Mouse (Mus musculus): ENCODE results near the gene Saa4. TPM values are rescaled to one million over a fixed set of nuclear protein-coding genes. Genes with fewer than 3 reads are reported as not detected.
"Not testable (repeated sequence)": the region's sequence is repeated elsewhere in the genome, so short reads cannot be mapped to it uniquely, and the experiment has no call there.

The Saa4 gene
- total RNA-seq, 1 experiment = not detected

DNA sequence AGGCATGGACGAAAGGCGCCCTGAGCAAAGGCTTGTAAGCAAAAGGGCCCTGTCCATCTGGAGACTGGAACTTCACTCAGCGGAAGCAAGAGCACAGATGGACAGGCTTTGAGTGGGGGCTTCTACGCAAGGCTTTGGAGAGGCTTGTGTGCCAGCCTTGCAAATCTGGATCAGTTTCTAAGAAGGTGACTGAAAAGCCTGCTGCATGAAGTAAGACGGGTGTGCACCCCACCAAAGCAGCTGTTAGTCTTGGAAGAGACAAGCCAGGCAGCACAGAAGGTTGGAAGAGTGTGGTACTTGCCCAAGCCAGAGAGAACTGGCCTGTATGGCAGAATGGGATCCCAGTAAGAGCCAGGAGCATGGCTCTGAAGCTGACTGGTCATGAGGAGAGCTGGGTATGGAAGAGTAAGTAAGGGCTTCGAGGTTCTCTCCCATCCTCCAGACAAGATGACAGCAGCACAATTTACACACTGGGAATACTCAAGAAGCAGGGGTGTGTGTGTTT lies 31.8 kb downstream of the Saa4 start:
- in situ Hi-C loops (cut with MboI; ENCODE audit: low sequenced_read_pairs in 2 of 2, unreplicated experiment in 2 of 2) = no loop called here
- Histone ChIP-seq H3K36me3 (ENCODE audit: control insufficient read depth, insufficient read depth, low read length, poor library complexity, severe bottlenecking) (peaks cover 44% of the 10 kb centered on the region), H3K27ac (ENCODE audit: insufficient read depth, low read depth, low read length, poor library complexity, severe bottlenecking) (no peak overlapping the region), H3K9ac (ENCODE audit: insufficient read depth, low read depth, low read length, poor library complexity, severe bottlenecking) (no peak overlapping the region), H3K4me1 (ENCODE audit: control insufficient read depth in 2 of 2, insufficient read depth in 2 of 2, low read length in 2 of 2, poor library complexity in 1 of 2) (peaks cover 0 to 4% of the 10 kb centered on the region in 2 experiments; a peak in 1 of 4 replicates), H3K4me3 (ENCODE audit: insufficient read depth in 1 of 2, low read depth in 1 of 2, low read length in 2 of 2, poor library complexity in 1 of 2, severe bottlenecking in 1 of 2) (no peak overlapping the region), H3K9me3 (ENCODE audit: control insufficient read depth, insufficient read depth, low read depth, low read length) (no peaks in the 10 kb centered on the region)
- TF ChIP-seq HCFC1 (IDR thresholded peaks at IDR 0.05; ENCODE audit: borderline replicate concordance, insufficient read depth, low read length) (no peak), ZC3H11A (IDR thresholded peaks at IDR 0.05; ENCODE audit: borderline replicate concordance, low read depth, low read length) (no peak), ZNF384 (IDR thresholded peaks at IDR 0.05; ENCODE audit: low read depth, low read length) (no peak), CHD2 (IDR thresholded peaks at IDR 0.05; ENCODE audit: low read depth, low read length) (no peak), MAFK (IDR thresholded peaks at IDR 0.05; ENCODE audit: insufficient read depth, low read depth, low read length) (no peak)
- no peak for DNase-seq (ENCODE audit: low read depth, low spot score)

- Histone ChIP-seq H3K27ac (ENCODE audit: insufficient read depth, low read depth, low read length, poor library complexity, severe bottlenecking) (no peak overlapping the region), H3K36me3 (ENCODE audit: control insufficient read depth, insufficient read depth, low read length, poor library complexity, severe bottlenecking) (peaks cover 30% of the 10 kb centered on the region), H3K4me3 (ENCODE audit: insufficient read depth in 1 of 2, low read depth in 1 of 2, low read length in 2 of 2, poor library complexity in 1 of 2, severe bottlenecking in 1 of 2) (no peak overlapping the region), H3K9ac (ENCODE audit: insufficient read depth, low read depth, low read length, poor library complexity, severe bottlenecking) (no peak overlapping the region), H3K4me1 (ENCODE audit: control insufficient read depth in 2 of 2, insufficient read depth in 2 of 2, low read length in 2 of 2, poor library complexity in 1 of 2) (peaks cover 0 to 4% of the 10 kb centered on the region in 2 experiments; a peak in 1 of 4 replicates), H3K9me3 (ENCODE audit: control insufficient read depth, insufficient read depth, low read depth, low read length) (no peaks in the 10 kb centered on the region)
- in situ Hi-C loops (cut with MboI; ENCODE audit: low sequenced_read_pairs in 2 of 2, unreplicated experiment in 2 of 2) = no loop called here
- TF ChIP-seq HCFC1 (IDR thresholded peaks at IDR 0.05; ENCODE audit: borderline replicate concordance, insufficient read depth, low read length) (no peak), ZC3H11A (IDR thresholded peaks at IDR 0.05; ENCODE audit: borderline replicate concordance, low read depth, low read length) (no peak), CHD2 (IDR thresholded peaks at IDR 0.05; ENCODE audit: low read depth, low read length) (no peak), MAFK (IDR thresholded peaks at IDR 0.05; ENCODE audit: insufficient read depth, low read depth, low read length) (no peak), ZNF384 (IDR thresholded peaks at IDR 0.05; ENCODE audit: low read depth, low read length) (no peak)
- no peak for DNase-seq (ENCODE audit: low read depth, low spot score)
Measured at GRCm38 (mm10) chr7:46696754-46697153, 35.6 kb downstream of the Saa4 start.

GRCm38 (mm10) chr7:46686827-46687226 lies 45.6 kb downstream of the Saa4 start:
- Histone ChIP-seq H3K36me3 (ENCODE audit: control insufficient read depth, insufficient read depth, low read length, poor library complexity, severe bottlenecking) (peaks cover 5% of the 10 kb centered on the region), H3K4me1 (ENCODE audit: control insufficient read depth in 2 of 2, insufficient read depth in 2 of 2, low read length in 2 of 2, poor library complexity in 1 of 2) (peaks cover 0 to 4% of the 10 kb centered on the region in 2 experiments; a peak in 2 of 4 replicates), H3K9ac (ENCODE audit: insufficient read depth, low read depth, low read length, poor library complexity, severe bottlenecking) (no peak overlapping the region), H3K27ac (ENCODE audit: insufficient read depth, low read depth, low read length, poor library complexity, severe bottlenecking) (no peak overlapping the region), H3K4me3 (ENCODE audit: insufficient read depth in 1 of 2, low read depth in 1 of 2, low read length in 2 of 2, poor library complexity in 1 of 2, severe bottlenecking in 1 of 2) (no peak overlapping the region), H3K9me3 (ENCODE audit: control insufficient read depth, insufficient read depth, low read depth, low read length) (no peaks in the 10 kb centered on the region)
- in situ Hi-C loops (cut with MboI; ENCODE audit: low sequenced_read_pairs in 2 of 2, unreplicated experiment in 2 of 2) = no loop called here
- no peak for DNase-seq (ENCODE audit: low read depth, low spot score)
- TF ChIP-seq MAFK (IDR thresholded peaks at IDR 0.05; ENCODE audit: insufficient read depth, low read depth, low read length) (no peak), ZC3H11A (IDR thresholded peaks at IDR 0.05; ENCODE audit: borderline replicate concordance, low read depth, low read length) (no peak), HCFC1 (IDR thresholded peaks at IDR 0.05; ENCODE audit: borderline replicate concordance, insufficient read depth, low read length) (no peak), CHD2 (IDR thresholded peaks at IDR 0.05; ENCODE audit: low read depth, low read length) (no peak), ZNF384 (IDR thresholded peaks at IDR 0.05; ENCODE audit: low read depth, low read length) (no peak)

GRCm38 (mm10) chr7:46680732-46681131 lies 51.7 kb downstream of the Saa4 start:
- Histone ChIP-seq H3K9me3 (ENCODE audit: control insufficient read depth, insufficient read depth, low read depth, low read length) (no peaks in the 10 kb centered on the region), H3K36me3 (ENCODE audit: control insufficient read depth, insufficient read depth, low read length, poor library complexity, severe bottlenecking) (no peaks in the 10 kb centered on the region), H3K4me3 (ENCODE audit: insufficient read depth in 1 of 2, low read depth in 1 of 2, low read length in 2 of 2, poor library complexity in 1 of 2, severe bottlenecking in 1 of 2) (no peak overlapping the region), H3K9ac (ENCODE audit: insufficient read depth, low read depth, low read length, poor library complexity, severe bottlenecking) (no peak overlapping the region), H3K4me1 (ENCODE audit: control insufficient read depth in 2 of 2, insufficient read depth in 2 of 2, low read length in 2 of 2, poor library complexity in 1 of 2) (no peaks in the 10 kb centered on the region), H3K27ac (ENCODE audit: insufficient read depth, low read depth, low read length, poor library complexity, severe bottlenecking) (no peak overlapping the region)
- in situ Hi-C loops (cut with MboI; ENCODE audit: low sequenced_read_pairs in 2 of 2, unreplicated experiment in 2 of 2) = no loop called here
- no peak for TF ChIP-seq CHD2 (IDR thresholded peaks at IDR 0.05; ENCODE audit: low read depth, low read length)
- DNase-seq (ENCODE audit: low read depth, low spot score) = no peak

DNA sequence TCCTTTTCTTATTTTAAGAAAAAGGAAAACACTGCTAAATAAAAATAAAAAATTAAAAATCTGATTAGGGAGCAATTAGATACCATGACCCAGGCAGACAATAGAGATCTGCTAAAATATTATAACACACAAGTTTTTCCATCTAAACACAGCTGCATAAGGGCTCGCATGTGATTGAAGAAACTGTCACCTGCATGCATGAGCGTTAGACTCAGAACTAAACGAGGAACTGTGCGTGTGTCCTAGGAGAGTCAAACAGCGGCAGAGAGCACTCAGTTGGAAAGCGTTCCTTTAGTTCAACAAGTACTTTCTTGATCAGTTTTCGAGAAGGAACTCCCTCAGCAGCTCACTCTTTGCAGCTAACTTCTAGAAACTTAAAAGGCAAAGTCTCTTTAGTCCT lies 53.4 kb downstream of the Saa4 start:
- H3K9ac ChIP-seq (ENCODE audit: insufficient read depth, low read depth, low read length, poor library complexity, severe bottlenecking); H3K4me1 ChIP-seq (ENCODE audit: control insufficient read depth in 2 of 2, insufficient read depth in 2 of 2, low read length in 2 of 2, poor library complexity in 1 of 2); H3K9me3 ChIP-seq (ENCODE audit: control insufficient read depth, insufficient read depth, low read depth, low read length); H3K36me3 ChIP-seq (ENCODE audit: control insufficient read depth, insufficient read depth, low read length, poor library complexity, severe bottlenecking); H3K4me3 ChIP-seq (ENCODE audit: insufficient read depth in 1 of 2, low read depth in 1 of 2, low read length in 2 of 2, poor library complexity in 1 of 2, severe bottlenecking in 1 of 2); in situ Hi-C loops (cut with MboI; ENCODE audit: low sequenced_read_pairs in 2 of 2, unreplicated experiment in 2 of 2); H3K27ac ChIP-seq (ENCODE audit: insufficient read depth, low read depth, low read length, poor library complexity, severe bottlenecking); DNase-seq (ENCODE audit: low read depth, low spot score): not testable (repeated sequence)
